Mouse (Mus musculus): ENCODE results near the gene Ankrd7. TPM values are rescaled to one million over a fixed set of nuclear protein-coding genes. Genes with fewer than 3 reads are reported as not detected.
A peak's percentile ranks its signal among the peaks of the same experiment; 100 is the strongest.
"Not testable (repeated sequence)": the region's sequence is repeated elsewhere in the genome, so short reads cannot be mapped to it uniquely, and the experiment has no call there.

Ankrd7 gene
- 0.12 and 0.30 TPM in 2 replicates for polyA plus RNA-seq (2012; rRNA removed)
- not detected in 2 replicates for polyA plus RNA-seq (2014; fragmentation: Nextera tagmentation; extraction: Ambion mirVana)

GRCm38 (mm10) chr6:18866018-18866417, at the start of gene Ankrd7:
Gene Ankrd7, plus strand, starts transcription at chr6:18866318.
- H3K27ac ChIP-seq (replicated peaks; ENCODE audit: low read depth, low read length) = no peak within 1 kb of the TSS
- WGBS = 92% methylated on average over 8 of the region's 8 CpGs
- no peak for ATAC-seq (ENCODE audit: low FRiP score, low read depth)

GRCm38 (mm10) chr6:18819343-18819742, 46.8 kb upstream of the Ankrd7 start:
- WGBS = 9% methylated on average over 4 of the region's 4 CpGs
- Histone ChIP-seq H3K4me1 (ENCODE audit: control insufficient read depth, insufficient read depth, low read length) (no peaks in the 10 kb centered on the region), H3K4me3 (replicated peaks; ENCODE audit: low read length) (no peak overlapping the region), H3K4me2 (replicated peaks; ENCODE audit: low read depth, low read length, severe bottlenecking) (no peak overlapping the region), H3K36me3 (ENCODE audit: control insufficient read depth, insufficient read depth, low read length) (no peaks in the 10 kb centered on the region), H3K9ac (ENCODE audit: low read depth, low read length, severe bottlenecking) (no peak overlapping the region), H3K27ac (replicated peaks; ENCODE audit: low read depth, low read length) (no peak overlapping the region), H3K27me3 (ENCODE audit: control insufficient read depth, insufficient read depth, low read length) (no peaks in the 10 kb centered on the region), H3K9me3 (ENCODE audit: control insufficient read depth, low read length) (no peaks in the 10 kb centered on the region)
- peak; percentile 71 for DNase-seq (ENCODE audit: low spot score)
- TF ChIP-seq POLR2A (IDR thresholded peaks at IDR 0.05; ENCODE audit: borderline replicate concordance, extremely low read depth, insufficient read depth, insufficient read length) = no peak
- ATAC-seq (ENCODE audit: low FRiP score, low read depth) = peak; percentile 53; the same call in 1 of the 2 replicates

More at GRCm38 (mm10) chr6:18866018-18866417, at the start of gene Ankrd7:
- H3K9me3 ChIP-seq (ENCODE audit: control insufficient read depth, low read length) = no peaks in the 10 kb centered on the region
- no peak for DNase-seq (ENCODE audit: low spot score)
- H3K9ac ChIP-seq (ENCODE audit: low read depth, low read length, severe bottlenecking) = no peak within 1 kb of the TSS
- no peak within 1 kb of the TSS for H3K4me2 ChIP-seq (replicated peaks; ENCODE audit: low read depth, low read length, severe bottlenecking)
- no peak within 1 kb of the TSS for H3K4me3 ChIP-seq (replicated peaks; ENCODE audit: low read length)
- H3K36me3 ChIP-seq (ENCODE audit: control insufficient read depth, insufficient read depth, low read length) = no peaks in the 10 kb centered on the region
- H3K27me3 ChIP-seq (ENCODE audit: control insufficient read depth, insufficient read depth, low read length) = no peaks in the 10 kb centered on the region
- no peaks in the 10 kb centered on the region for H3K4me1 ChIP-seq (ENCODE audit: control insufficient read depth, insufficient read depth, low read length)
- no peak for TF ChIP-seq POLR2A (IDR thresholded peaks at IDR 0.05; ENCODE audit: borderline replicate concordance, extremely low read depth, insufficient read depth, insufficient read length)

- Histone ChIP-seq H3K4me3 (replicated peaks; ENCODE audit: low read length) (no peak overlapping the region), H3K4me2 (replicated peaks; ENCODE audit: low read depth, low read length, severe bottlenecking) (no peak overlapping the region), H3K4me1 (ENCODE audit: control insufficient read depth, insufficient read depth, low read length) (no peaks in the 10 kb centered on the region), H3K9me3 (ENCODE audit: control insufficient read depth, low read length) (no peaks in the 10 kb centered on the region), H3K36me3 (ENCODE audit: control insufficient read depth, insufficient read depth, low read length) (no peaks in the 10 kb centered on the region), H3K9ac (ENCODE audit: low read depth, low read length, severe bottlenecking) (no peak overlapping the region), H3K27ac (replicated peaks; ENCODE audit: low read depth, low read length) (no peak overlapping the region), H3K27me3 (ENCODE audit: control insufficient read depth, insufficient read depth, low read length) (no peaks in the 10 kb centered on the region)
- DNase-seq (ENCODE audit: low spot score) (no peak), ATAC-seq (ENCODE audit: low FRiP score, low read depth) (no peak)
- no peak for TF ChIP-seq POLR2A (IDR thresholded peaks at IDR 0.05; ENCODE audit: borderline replicate concordance, extremely low read depth, insufficient read depth, insufficient read length)
- 72% methylated on average over 4 of the region's 4 CpGs for WGBS
These were observed 45.9 kb upstream of the Ankrd7 start for GRCm38 (mm10) chr6:18820246-18820645.

GRCm38 (mm10) chr6:18822812-18823211, 43.3 kb upstream of the Ankrd7 start:
- WGBS = 18% methylated on average over 1 of the region's 1 CpGs
- no peak for TF ChIP-seq POLR2A (IDR thresholded peaks at IDR 0.05; ENCODE audit: borderline replicate concordance, extremely low read depth, insufficient read depth, insufficient read length)
- no peaks in the 10 kb centered on the region for H3K9me3 ChIP-seq (ENCODE audit: control insufficient read depth, low read length)
- DNase-seq (ENCODE audit: low spot score) (no peak), ATAC-seq (ENCODE audit: low FRiP score, low read depth) (no peak)
- no peak overlapping the region for H3K27ac ChIP-seq (replicated peaks; ENCODE audit: low read depth, low read length)
- no peaks in the 10 kb centered on the region for H3K4me1 ChIP-seq (ENCODE audit: control insufficient read depth, insufficient read depth, low read length)
- no peaks in the 10 kb centered on the region for H3K27me3 ChIP-seq (ENCODE audit: control insufficient read depth, insufficient read depth, low read length)
- no peak overlapping the region for H3K4me2 ChIP-seq (replicated peaks; ENCODE audit: low read depth, low read length, severe bottlenecking)
- no peak overlapping the region for H3K4me3 ChIP-seq (replicated peaks; ENCODE audit: low read length)
- H3K9ac ChIP-seq (ENCODE audit: low read depth, low read length, severe bottlenecking) = no peak overlapping the region
- no peaks in the 10 kb centered on the region for H3K36me3 ChIP-seq (ENCODE audit: control insufficient read depth, insufficient read depth, low read length)

- no peak for TF ChIP-seq POLR2A (IDR thresholded peaks at IDR 0.05; ENCODE audit: borderline replicate concordance, extremely low read depth, insufficient read depth, insufficient read length)
- Histone ChIP-seq H3K9me3 (ENCODE audit: control insufficient read depth, low read length) (no peaks in the 10 kb centered on the region), H3K36me3 (ENCODE audit: control insufficient read depth, insufficient read depth, low read length) (no peaks in the 10 kb centered on the region), H3K9ac (ENCODE audit: low read depth, low read length, severe bottlenecking) (no peak overlapping the region), H3K4me3 (replicated peaks; ENCODE audit: low read length) (no peak overlapping the region), H3K27me3 (ENCODE audit: control insufficient read depth, insufficient read depth, low read length) (no peaks in the 10 kb centered on the region), H3K27ac (replicated peaks; ENCODE audit: low read depth, low read length) (no peak overlapping the region), H3K4me2 (replicated peaks; ENCODE audit: low read depth, low read length, severe bottlenecking) (no peak overlapping the region), H3K4me1 (ENCODE audit: control insufficient read depth, insufficient read depth, low read length) (no peaks in the 10 kb centered on the region)
- DNase-seq (ENCODE audit: low spot score) (no peak), ATAC-seq (ENCODE audit: low FRiP score, low read depth) (no peak)
- 72% methylated on average over 1 of the region's 1 CpGs for WGBS
These were observed 33.2 kb upstream of the Ankrd7 start for GRCm38 (mm10) chr6:18832958-18833357.

GRCm38 (mm10) chr6:18844529-18844928, 21.6 kb upstream of the Ankrd7 start:
- not testable (repeated sequence) for H3K4me3 ChIP-seq (replicated peaks; ENCODE audit: low read length); H3K9ac ChIP-seq (ENCODE audit: low read depth, low read length, severe bottlenecking); DNase-seq (ENCODE audit: low spot score); ATAC-seq (ENCODE audit: low FRiP score, low read depth); H3K27me3 ChIP-seq (ENCODE audit: control insufficient read depth, insufficient read depth, low read length); H3K36me3 ChIP-seq (ENCODE audit: control insufficient read depth, insufficient read depth, low read length); H3K9me3 ChIP-seq (ENCODE audit: control insufficient read depth, low read length); H3K4me1 ChIP-seq (ENCODE audit: control insufficient read depth, insufficient read depth, low read length); H3K27ac ChIP-seq (replicated peaks; ENCODE audit: low read depth, low read length); H3K4me2 ChIP-seq (replicated peaks; ENCODE audit: low read depth, low read length, severe bottlenecking)
- WGBS = no CpG with 5 or more reads among the region's 11 CpGs

GRCm38 (mm10) chr6:18845571-18845970, 20.5 kb upstream of the Ankrd7 start:
- H3K4me3 ChIP-seq (replicated peaks; ENCODE audit: low read length); H3K9me3 ChIP-seq (ENCODE audit: control insufficient read depth, low read length); H3K27me3 ChIP-seq (ENCODE audit: control insufficient read depth, insufficient read depth, low read length); H3K36me3 ChIP-seq (ENCODE audit: control insufficient read depth, insufficient read depth, low read length); ATAC-seq (ENCODE audit: low FRiP score, low read depth); H3K27ac ChIP-seq (replicated peaks; ENCODE audit: low read depth, low read length); H3K9ac ChIP-seq (ENCODE audit: low read depth, low read length, severe bottlenecking); H3K4me1 ChIP-seq (ENCODE audit: control insufficient read depth, insufficient read depth, low read length); H3K4me2 ChIP-seq (replicated peaks; ENCODE audit: low read depth, low read length, severe bottlenecking); DNase-seq (ENCODE audit: low spot score): not testable (repeated sequence)
- 60% methylated on average over 5 of the region's 7 CpGs for WGBS

All from limb, embryonic 14.5 days (tissue).